Mouse (Mus musculus): ENCODE data around the gene St8sia1. TPM values are rescaled to one million over a fixed set of nuclear protein-coding genes. Genes with fewer than 3 reads are reported as not detected.

The St8sia1 gene
- polyA plus RNA-seq, 1 experiment from 2014 or later, result 8.6 TPM

Other genes starting within 250 kb of the St8sia1 start
- 164 and 177 TPM in 2 replicates for gene Cmas, start 207.8 kb downstream of the St8sia1 start, polyA plus RNA-seq (2015; fragmentation: Nextera tagmentation; extraction: Ambion mirVana)
- gene Sult6b2, start 159.9 kb downstream of the St8sia1 start, polyA plus RNA-seq (2015; fragmentation: Nextera tagmentation; extraction: Ambion mirVana), result 0.08 and 0.12 TPM in 2 replicates
- 40.8 and 43.9 TPM in 2 replicates for gene C2cd5, start 135.7 kb upstream of the St8sia1 start, polyA plus RNA-seq (2015; fragmentation: Nextera tagmentation; extraction: Ambion mirVana)
- 38.9 and 42.0 TPM in 2 replicates for gene Etnk1, start 202.8 kb upstream of the St8sia1 start, polyA plus RNA-seq (2015; fragmentation: Nextera tagmentation; extraction: Ambion mirVana)

All from neural tube, embryonic 15.5 days (tissue).